Mouse (Mus musculus) adrenal gland, postnatal 4 days (tissue): ENCODE results near the gene Cpm. TPM values are rescaled to one million over a fixed set of nuclear protein-coding genes. Genes with fewer than 3 reads are reported as not detected.
"Not testable (repeated sequence)": the region's sequence is repeated elsewhere in the genome, so short reads cannot be mapped to it uniquely, and the experiment has no call there.

Experiments used
- DNase-seq, 2 experiments: peaks; one replicate each; pipeline ENCODE4 v3.0.0; 2021 to 2022; ENCODE audit warnings: low spot score in 2 of 2, mixed read lengths in 2 of 2
- total RNA-seq, 2 experiments: library from RNA; stranded (reverse); gene quantifications; 2 replicates each; pipeline ENCODE4 v1.2.3; 2021

Gene Cpm
- total RNA-seq, 2 experiments from 2014 or later = 24.4 to 25.3 TPM

GRCm38 (mm10) chr10:117605283-117606243, 23.7 kb upstream of the Cpm start:
- DNase-seq = no peak

DNA sequence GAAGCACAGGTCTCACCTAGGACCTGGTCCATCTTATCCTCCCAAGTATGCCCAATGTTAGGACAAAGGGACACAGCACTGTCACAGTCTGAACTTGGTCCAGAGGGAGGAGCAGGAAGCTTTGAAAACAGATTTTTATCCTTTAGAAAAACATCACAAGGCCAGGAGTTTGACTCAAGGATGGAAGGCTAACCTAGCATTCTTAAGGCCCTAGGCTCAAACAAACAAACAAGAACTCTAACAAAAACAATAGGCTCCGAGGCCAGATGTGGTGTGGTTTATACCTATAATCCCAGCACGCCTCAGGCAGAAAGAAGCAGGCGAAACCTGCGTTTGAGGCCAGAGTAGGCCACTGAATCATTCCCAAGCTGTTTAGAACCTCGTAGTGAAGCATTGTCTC, 22.9 kb upstream of the Cpm start:
- no peak for DNase-seq

DNA sequence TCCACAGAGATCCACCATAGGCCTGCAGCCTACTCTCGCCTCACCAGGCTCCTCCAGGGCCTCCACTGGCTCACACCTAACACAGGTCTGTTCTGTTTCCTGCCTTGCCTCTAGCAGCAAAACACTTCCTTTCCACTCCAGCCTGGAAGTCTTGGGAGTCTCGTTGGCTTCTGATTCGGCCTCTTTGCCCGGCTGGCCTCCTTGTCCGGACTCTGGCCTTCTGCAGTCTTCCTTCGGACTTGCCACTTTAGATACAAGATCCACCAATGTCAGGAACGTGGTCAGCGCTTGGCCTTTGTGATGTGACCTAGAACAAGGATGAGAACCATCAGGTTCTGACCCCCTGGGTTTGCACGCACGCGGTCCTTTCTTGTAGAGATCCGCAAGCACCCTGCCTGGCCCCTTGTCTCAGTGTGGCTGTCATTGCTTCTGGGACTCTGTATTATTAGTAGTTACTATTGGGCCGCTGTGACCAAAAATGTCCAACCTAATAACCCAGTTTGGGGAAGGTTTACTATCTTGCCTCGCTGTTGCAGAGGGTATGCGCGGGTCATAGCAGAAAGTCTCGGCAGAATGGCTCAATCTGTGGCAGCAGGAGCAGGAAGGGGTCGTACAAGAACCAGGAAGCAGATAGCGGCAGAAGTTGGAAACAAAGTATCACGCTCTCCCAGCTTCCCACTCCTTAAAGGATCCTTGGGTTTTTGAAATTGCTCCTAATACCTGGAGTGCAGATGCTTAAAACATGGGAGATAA, 22.1 kb upstream of the Cpm start:
- no peak for DNase-seq

DNA sequence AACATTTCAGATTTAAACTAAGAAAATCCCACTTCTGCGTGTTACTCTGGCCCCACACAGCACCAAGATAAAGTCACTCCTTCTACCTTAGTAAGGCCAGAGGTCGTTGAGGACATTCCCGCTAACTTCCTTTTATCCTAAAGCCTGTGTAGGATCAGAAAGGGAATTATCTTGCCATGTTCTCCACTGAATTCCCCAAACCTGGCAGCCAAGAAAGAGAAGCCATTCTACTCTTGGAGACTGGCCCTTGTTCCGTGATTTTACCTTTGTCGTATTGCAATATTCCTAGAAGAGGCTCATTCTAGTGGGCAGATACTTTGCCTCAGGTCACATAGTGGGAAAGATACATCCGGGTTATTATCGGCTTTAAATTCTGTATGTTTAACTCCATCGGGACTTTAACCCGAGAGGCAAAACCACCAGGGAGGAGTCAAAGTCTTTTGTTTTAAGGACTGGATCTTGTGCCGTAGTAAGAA, 21.5 kb upstream of the Cpm start:
- DNase-seq = no peak

DNA sequence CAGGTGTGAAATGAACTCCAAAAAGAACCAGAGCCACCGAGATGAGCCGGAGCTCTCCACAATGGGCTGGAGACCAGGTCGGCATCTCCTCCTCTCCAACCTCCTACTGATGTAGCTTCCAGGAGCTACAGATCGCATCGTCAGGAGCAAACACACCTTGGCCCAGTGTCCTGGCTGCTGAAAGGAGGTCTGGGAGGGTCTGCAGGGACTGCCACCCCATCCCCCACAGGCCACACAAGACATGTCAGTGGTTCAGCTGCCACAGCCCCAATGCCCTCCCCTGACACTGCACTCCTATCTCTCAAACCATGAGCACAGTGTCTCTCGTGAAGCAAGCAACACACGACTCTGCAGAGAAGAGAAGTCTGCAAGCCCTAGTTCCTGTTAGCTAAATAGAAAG, 20.8 kb upstream of the Cpm start:
- DNase-seq = no peak

- no peak for DNase-seq
These were observed 20.1 kb upstream of the Cpm start for GRCm38 (mm10) chr10:117608988-117609809.

DNA sequence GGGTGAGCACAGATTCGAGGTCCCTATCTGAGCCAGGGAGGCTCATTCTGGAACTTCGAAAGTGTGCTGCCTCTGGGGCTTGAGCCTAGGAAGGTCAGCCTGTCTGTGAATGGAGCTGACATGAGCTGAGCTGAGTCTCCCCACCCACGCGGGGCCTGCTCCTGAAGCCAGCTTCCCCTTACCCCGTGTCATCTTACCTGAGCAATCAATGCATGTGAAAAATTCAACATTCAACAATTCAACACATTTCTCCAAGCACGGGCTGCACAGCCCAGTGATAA, 19.6 kb upstream of the Cpm start:
- no peak for DNase-seq

- no peak for DNase-seq
These were observed 19.0 kb upstream of the Cpm start for GRCm38 (mm10) chr10:117610160-117610764.

GRCm38 (mm10) chr10:117610794-117611384, 18.4 kb upstream of the Cpm start:
- DNase-seq = no peak

- DNase-seq = no peak
These were observed 17.8 kb upstream of the Cpm start for GRCm38 (mm10) chr10:117611503-117611902.

DNA sequence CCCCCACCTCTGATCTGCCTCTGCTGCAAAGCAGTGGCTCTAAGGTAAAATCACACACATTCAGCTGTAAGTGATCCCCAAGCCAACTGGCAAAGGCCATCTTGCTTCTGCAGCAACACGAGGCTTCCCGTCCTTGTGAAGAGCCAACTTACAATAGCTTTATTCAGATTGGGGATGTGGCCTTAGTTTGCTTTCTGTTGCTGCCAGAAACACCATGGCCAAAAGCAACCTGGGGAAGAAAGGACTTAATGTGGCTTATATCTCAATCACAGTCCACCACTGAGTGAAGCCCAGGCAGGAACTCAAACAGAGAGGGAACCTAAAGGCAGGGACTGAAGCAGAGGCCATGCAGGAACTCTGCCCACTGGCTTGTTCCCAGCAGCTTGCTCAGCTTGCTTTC, 17.3 kb upstream of the Cpm start:
- DNase-seq = no peak

- no peak for DNase-seq
These were observed 16.4 kb upstream of the Cpm start for GRCm38 (mm10) chr10:117612621-117613584.

- no peak for DNase-seq
These were observed 15.3 kb upstream of the Cpm start for GRCm38 (mm10) chr10:117613960-117614359.

DNA sequence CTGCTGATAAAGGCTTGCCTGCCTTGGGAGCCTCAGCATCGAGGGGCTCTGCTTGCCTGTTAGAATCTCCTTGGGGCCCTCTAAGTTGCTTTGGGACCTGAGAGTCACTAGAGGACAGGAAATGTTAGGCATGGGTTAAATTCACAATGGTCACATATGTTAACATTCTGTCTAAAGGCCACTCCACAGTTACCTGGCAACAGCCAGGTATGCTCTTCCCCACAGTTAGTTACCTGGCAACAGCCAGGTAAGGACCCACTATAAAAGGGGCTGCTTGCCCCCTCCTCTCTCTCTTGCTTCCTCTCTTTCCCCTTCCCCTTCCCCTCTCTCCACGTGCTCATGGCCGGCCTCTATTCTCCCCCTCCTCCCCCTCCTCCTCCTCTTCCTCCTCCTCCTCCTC, 14.9 kb upstream of the Cpm start:
- DNase-seq = no peak

DNA sequence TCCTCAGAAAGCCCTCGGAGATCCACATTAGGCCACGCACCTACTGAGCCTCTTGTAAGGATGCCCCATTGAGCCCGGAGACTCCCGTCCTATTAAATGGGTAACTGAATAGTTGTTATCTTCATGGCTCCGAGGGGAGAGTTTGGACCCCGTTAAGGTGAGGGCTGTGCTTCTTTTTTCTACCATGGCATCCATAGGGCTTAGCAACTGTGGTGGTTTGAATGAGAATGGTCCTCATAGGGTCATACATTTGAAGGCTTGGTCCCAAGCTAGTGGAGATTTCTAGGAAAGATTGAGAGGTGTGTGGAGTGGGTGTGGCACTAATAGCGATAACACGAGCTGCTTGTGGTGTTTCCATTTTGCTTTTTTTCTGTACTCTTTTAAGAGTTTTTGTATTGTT, 14.1 kb upstream of the Cpm start:
- DNase-seq = no peak

DNA sequence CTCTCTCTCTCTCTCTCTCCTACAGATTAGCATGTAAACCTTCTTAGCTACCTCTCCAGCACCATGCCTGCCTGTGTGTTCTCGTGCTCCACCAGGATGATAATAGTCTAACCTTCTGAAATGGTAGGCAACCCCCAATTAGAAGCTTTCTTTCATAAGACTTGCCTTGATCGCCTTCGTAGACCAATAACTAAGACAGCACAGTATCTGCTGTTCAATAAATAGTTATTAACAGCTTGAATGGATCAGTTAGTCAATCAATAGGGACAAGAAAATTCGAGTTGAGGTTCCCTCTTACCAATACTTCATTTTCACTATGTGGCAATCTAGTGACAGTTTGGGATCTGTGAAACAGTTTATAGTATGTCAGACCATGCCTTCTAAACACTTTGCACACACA, 13.6 kb upstream of the Cpm start:
- no peak for DNase-seq

DNA sequence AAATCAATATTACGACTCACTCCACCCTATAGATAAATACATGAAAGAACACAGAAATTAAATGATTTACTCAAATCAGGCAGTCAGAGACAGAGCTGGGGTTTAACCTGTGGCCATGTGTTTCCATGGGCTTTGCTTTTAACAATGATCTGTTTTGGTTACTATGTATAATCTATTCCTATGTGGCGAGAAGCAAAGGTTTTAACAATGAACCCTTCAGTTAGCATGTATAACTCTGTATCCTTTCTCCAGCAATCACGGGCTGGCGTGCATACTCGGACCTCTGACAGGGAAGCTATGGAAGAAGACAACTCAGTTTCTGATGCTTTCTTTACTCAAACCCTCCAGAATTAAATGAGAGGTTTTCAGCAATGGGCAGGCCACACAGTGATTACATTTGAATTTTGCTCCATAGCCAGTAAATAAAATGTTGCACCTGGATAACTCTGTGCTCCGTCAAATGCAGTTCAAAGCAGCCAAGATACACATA, 13.1 kb upstream of the Cpm start:
- no peak for DNase-seq

- DNase-seq = not testable (repeated sequence)
These were observed 12.5 kb upstream of the Cpm start for GRCm38 (mm10) chr10:117616765-117617164.

DNA sequence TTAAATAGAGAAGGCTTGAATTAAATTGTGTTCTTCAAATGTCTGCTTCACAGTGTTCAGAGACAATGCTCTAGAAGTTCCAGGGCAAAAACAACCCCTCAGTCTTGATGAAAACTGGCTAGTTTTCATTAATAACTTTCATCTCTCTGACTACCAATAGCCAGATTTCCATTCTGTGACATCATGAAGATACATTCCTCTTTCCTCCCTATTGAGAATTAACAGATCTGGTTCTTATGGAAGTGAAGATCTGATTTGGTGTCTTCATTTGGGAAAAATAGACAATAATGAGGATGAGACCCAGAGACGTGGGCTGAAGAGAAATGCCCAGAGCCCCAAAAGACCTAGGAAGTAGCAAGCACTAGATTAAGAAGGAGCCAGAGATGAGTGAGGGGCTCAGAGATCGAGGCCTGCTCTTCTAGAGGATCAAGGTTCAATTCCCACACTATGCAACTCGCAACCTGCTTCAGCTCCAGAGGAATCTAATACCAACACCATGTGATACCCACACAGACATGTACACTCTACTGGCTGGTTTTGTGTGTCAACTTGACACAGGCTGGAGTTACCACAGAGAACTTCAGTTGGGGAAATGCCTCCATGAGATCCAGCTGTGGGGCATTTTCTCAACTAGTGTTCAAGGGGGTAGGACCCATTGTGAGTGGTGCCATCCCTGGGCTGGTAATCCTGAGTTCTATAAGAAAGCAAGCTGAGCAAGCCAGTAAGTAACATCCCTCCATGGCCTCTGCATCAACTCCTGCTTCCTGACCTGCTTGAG, 11.5 kb upstream of the Cpm start:
- DNase-seq = no peak
